Mouse (Mus musculus): ENCODE measurements around the gene Zfp260. TPM values are rescaled to one million over a fixed set of nuclear protein-coding genes. Genes with fewer than 3 reads are reported as not detected.

Zfp260 gene
- polyA plus RNA-seq (2014; fragmentation: Nextera tagmentation; extraction: Ambion mirVana): 91.8 and 115 TPM in 2 replicates

GRCm38 (mm10) chr7:30094646-30095429 is at the start of gene Zfp260:
Zfp260 (plus strand) TSS chr7:30094777.
- Histone ChIP-seq H3K9me3 (ENCODE audit: control insufficient read depth, low read length) (no peaks in the 10 kb centered on the region), H3K27me3 (replicated peaks; ENCODE audit: control insufficient read depth, insufficient read depth, low read length) (no peaks in the 10 kb centered on the region), H3K36me3 (ENCODE audit: control insufficient read depth, insufficient read depth, low read length) (peaks cover 14% of the 10 kb centered on the region), H3K4me3 (ENCODE audit: low read depth, low read length) (peak within 1 kb of the TSS; percentile 81), H3K4me2 (ENCODE audit: low read length) (peak within 1 kb of the TSS; percentile 78), H3K27ac (ENCODE audit: low read depth) (peak within 1 kb of the TSS; percentile 98), H3K4me1 (replicated peaks; ENCODE audit: control insufficient read depth, insufficient read depth, low read length) (peaks cover 7% of the 10 kb centered on the region; the same call in 1 of the 2 replicates), H3K9ac (ENCODE audit: low read length) (peak within 1 kb of the TSS; percentile 83)
- DNase-seq (ENCODE audit: low spot score) (peak; percentile 96), ATAC-seq (replicated peaks; ENCODE audit: low FRiP score, low TSS enrichment, low read depth) (peak; percentile 82)
- under 1% methylated on average over 26 of the region's 26 CpGs for WGBS

DNA sequence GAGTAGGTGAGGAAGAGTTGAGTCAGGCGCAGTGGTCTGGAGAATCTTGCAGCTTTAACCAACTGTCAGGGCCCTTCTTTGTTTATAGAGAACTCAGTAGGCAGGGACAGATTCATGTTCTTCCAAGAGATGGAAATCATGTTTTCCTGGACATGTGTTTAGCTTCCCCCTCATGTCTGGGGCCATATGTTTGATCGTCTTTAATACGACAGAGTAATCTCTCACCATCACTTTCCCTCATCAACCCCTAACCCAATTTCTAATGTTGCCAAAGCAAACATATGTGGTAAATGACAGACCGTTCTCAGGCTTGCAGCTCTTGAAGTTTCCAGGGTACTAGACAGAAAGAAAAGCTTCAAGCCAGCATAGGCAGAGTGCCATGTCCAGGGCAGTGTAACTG is 46.5 kb upstream of the Zfp260 start:
- H3K4me1 ChIP-seq (replicated peaks; ENCODE audit: control insufficient read depth, insufficient read depth, low read length): peaks cover 7% of the 10 kb centered on the region; the same call in 1 of the 2 replicates
- H3K4me2 ChIP-seq (ENCODE audit: low read length): no peak overlapping the region
- no peak overlapping the region for H3K27ac ChIP-seq (ENCODE audit: low read depth)
- H3K9ac ChIP-seq (ENCODE audit: low read length): no peak overlapping the region
- ATAC-seq (replicated peaks; ENCODE audit: low FRiP score, low TSS enrichment, low read depth) (no peak), DNase-seq (ENCODE audit: low spot score) (no peak)
- H3K36me3 ChIP-seq (ENCODE audit: control insufficient read depth, insufficient read depth, low read length): no peaks in the 10 kb centered on the region
- H3K27me3 ChIP-seq (replicated peaks; ENCODE audit: control insufficient read depth, insufficient read depth, low read length): no peaks in the 10 kb centered on the region
- H3K4me3 ChIP-seq (ENCODE audit: low read depth, low read length): no peak overlapping the region
- H3K9me3 ChIP-seq (ENCODE audit: control insufficient read depth, low read length): no peaks in the 10 kb centered on the region
- 81% methylated on average over 4 of the region's 4 CpGs for WGBS

GRCm38 (mm10) chr7:30050882-30051548 is 43.6 kb upstream of the Zfp260 start, which contains the start of gene Zfp14:
Zfp14 (minus strand) TSS chr7:30051380.
- Histone ChIP-seq H3K36me3 (ENCODE audit: control insufficient read depth, insufficient read depth, low read length) (0 out of 2 replicates have a peak, but pooled peaks cover 5% of the 10 kb centered on the region), H3K9ac (ENCODE audit: low read length) (peak within 1 kb of the TSS; percentile 61), H3K4me2 (ENCODE audit: low read length) (peak within 1 kb of the TSS; percentile 72), H3K27me3 (replicated peaks; ENCODE audit: control insufficient read depth, insufficient read depth, low read length) (no peaks in the 10 kb centered on the region), H3K4me3 (ENCODE audit: low read depth, low read length) (peak within 1 kb of the TSS; percentile 62), H3K4me1 (replicated peaks; ENCODE audit: control insufficient read depth, insufficient read depth, low read length) (peaks cover 7% of the 10 kb centered on the region; the same call in 1 of the 2 replicates), H3K9me3 (ENCODE audit: control insufficient read depth, low read length) (no peaks in the 10 kb centered on the region), H3K27ac (ENCODE audit: low read depth) (peak within 1 kb of the TSS; percentile 39; the same call in 1 of the 2 replicates)
- ATAC-seq (replicated peaks; ENCODE audit: low FRiP score, low TSS enrichment, low read depth): peak; percentile 97
- WGBS: under 1% methylated on average over 40 of the region's 40 CpGs
- DNase-seq (ENCODE audit: low spot score): peak; percentile 88

GRCm38 (mm10) chr7:30053591-30053990 is 41.0 kb upstream of the Zfp260 start:
- Histone ChIP-seq H3K9me3 (ENCODE audit: control insufficient read depth, low read length) (no peaks in the 10 kb centered on the region), H3K27me3 (replicated peaks; ENCODE audit: control insufficient read depth, insufficient read depth, low read length) (no peaks in the 10 kb centered on the region), H3K36me3 (ENCODE audit: control insufficient read depth, insufficient read depth, low read length) (peaks cover 17% of the 10 kb centered on the region), H3K4me2 (ENCODE audit: low read length) (no peak overlapping the region), H3K27ac (ENCODE audit: low read depth) (peak overlapping the region; percentile 22; the same call in 1 of the 2 replicates), H3K4me1 (replicated peaks; ENCODE audit: control insufficient read depth, insufficient read depth, low read length) (peaks cover 7% of the 10 kb centered on the region; the same call in 1 of the 2 replicates), H3K9ac (ENCODE audit: low read length) (no peak overlapping the region), H3K4me3 (ENCODE audit: low read depth, low read length) (no peak overlapping the region)
- no peak for DNase-seq (ENCODE audit: low spot score)
- 6% methylated on average over 3 of the region's 3 CpGs for WGBS
- no peak for ATAC-seq (replicated peaks; ENCODE audit: low FRiP score, low TSS enrichment, low read depth)

- Histone ChIP-seq H3K4me3 (ENCODE audit: low read depth, low read length) (no peak overlapping the region), H3K27me3 (replicated peaks; ENCODE audit: control insufficient read depth, insufficient read depth, low read length) (no peaks in the 10 kb centered on the region), H3K9me3 (ENCODE audit: control insufficient read depth, low read length) (no peaks in the 10 kb centered on the region), H3K36me3 (ENCODE audit: control insufficient read depth, insufficient read depth, low read length) (peaks cover 37% of the 10 kb centered on the region), H3K4me1 (replicated peaks; ENCODE audit: control insufficient read depth, insufficient read depth, low read length) (no peaks in the 10 kb centered on the region), H3K4me2 (ENCODE audit: low read length) (no peak overlapping the region), H3K27ac (ENCODE audit: low read depth) (no peak overlapping the region), H3K9ac (ENCODE audit: low read length) (no peak overlapping the region)
- ATAC-seq (replicated peaks; ENCODE audit: low FRiP score, low TSS enrichment, low read depth) (no peak), DNase-seq (ENCODE audit: low spot score) (no peak)
- 86% methylated on average over 6 of the region's 6 CpGs for WGBS
Measured at GRCm38 (mm10) chr7:30060341-30060740, 34.2 kb upstream of the Zfp260 start.

- Histone ChIP-seq H3K9ac (ENCODE audit: low read length) (no peak overlapping the region), H3K4me3 (ENCODE audit: low read depth, low read length) (no peak overlapping the region), H3K4me2 (ENCODE audit: low read length) (no peak overlapping the region), H3K4me1 (replicated peaks; ENCODE audit: control insufficient read depth, insufficient read depth, low read length) (no peaks in the 10 kb centered on the region), H3K9me3 (ENCODE audit: control insufficient read depth, low read length) (no peaks in the 10 kb centered on the region), H3K36me3 (ENCODE audit: control insufficient read depth, insufficient read depth, low read length) (peaks cover 31% of the 10 kb centered on the region), H3K27ac (ENCODE audit: low read depth) (no peak overlapping the region), H3K27me3 (replicated peaks; ENCODE audit: control insufficient read depth, insufficient read depth, low read length) (no peaks in the 10 kb centered on the region)
- ATAC-seq (replicated peaks; ENCODE audit: low FRiP score, low TSS enrichment, low read depth) (no peak), DNase-seq (ENCODE audit: low spot score) (no peak)
- WGBS: 91% methylated on average over 5 of the region's 5 CpGs
Measured at GRCm38 (mm10) chr7:30062478-30062877, 32.1 kb upstream of the Zfp260 start.

DNA sequence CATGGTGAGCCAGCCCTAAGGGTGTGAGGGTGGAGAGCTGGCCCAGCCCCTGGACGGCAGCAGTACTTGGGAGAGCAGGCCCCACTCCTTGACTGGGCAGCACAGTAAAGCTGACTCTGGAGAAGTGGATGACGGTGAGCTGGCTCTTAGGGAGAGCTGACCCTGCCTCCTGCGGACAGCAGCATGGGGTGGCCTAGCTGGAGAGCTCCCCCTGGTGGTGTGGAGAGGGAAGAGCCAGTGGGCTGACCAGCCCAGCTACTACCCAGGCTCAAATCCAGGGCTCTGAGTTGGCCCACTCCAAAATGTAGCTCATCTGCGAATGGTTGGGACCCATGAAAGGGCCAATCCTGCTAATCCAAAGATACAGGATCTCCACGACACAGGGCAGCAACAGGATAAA is 30.0 kb upstream of the Zfp260 start:
- ATAC-seq (replicated peaks; ENCODE audit: low FRiP score, low TSS enrichment, low read depth) (no peak), DNase-seq (ENCODE audit: low spot score) (no peak)
- no peaks in the 10 kb centered on the region for H3K27me3 ChIP-seq (replicated peaks; ENCODE audit: control insufficient read depth, insufficient read depth, low read length)
- no peaks in the 10 kb centered on the region for H3K9me3 ChIP-seq (ENCODE audit: control insufficient read depth, low read length)
- H3K36me3 ChIP-seq (ENCODE audit: control insufficient read depth, insufficient read depth, low read length): peaks cover 35% of the 10 kb centered on the region
- no peak overlapping the region for H3K27ac ChIP-seq (ENCODE audit: low read depth)
- no peak overlapping the region for H3K4me2 ChIP-seq (ENCODE audit: low read length)
- no peak overlapping the region for H3K9ac ChIP-seq (ENCODE audit: low read length)
- no peaks in the 10 kb centered on the region for H3K4me1 ChIP-seq (replicated peaks; ENCODE audit: control insufficient read depth, insufficient read depth, low read length)
- 81% methylated on average over 5 of the region's 5 CpGs for WGBS
- no peak overlapping the region for H3K4me3 ChIP-seq (ENCODE audit: low read depth, low read length)

GRCm38 (mm10) chr7:30072146-30073028 is 22.2 kb upstream of the Zfp260 start, which contains the start of gene Zfp82:
Zfp82 (minus strand) TSS chr7:30072900.
- Histone ChIP-seq H3K9ac (ENCODE audit: low read length) (peak within 1 kb of the TSS; percentile 63), H3K27me3 (replicated peaks; ENCODE audit: control insufficient read depth, insufficient read depth, low read length) (no peaks in the 10 kb centered on the region), H3K27ac (ENCODE audit: low read depth) (peak within 1 kb of the TSS; percentile 33; the same call in 1 of the 2 replicates), H3K36me3 (ENCODE audit: control insufficient read depth, insufficient read depth, low read length) (peaks cover 23% of the 10 kb centered on the region), H3K4me2 (ENCODE audit: low read length) (peak within 1 kb of the TSS; percentile 95), H3K4me3 (ENCODE audit: low read depth, low read length) (peak within 1 kb of the TSS; percentile 85), H3K4me1 (replicated peaks; ENCODE audit: control insufficient read depth, insufficient read depth, low read length) (no peaks in the 10 kb centered on the region; the same call in 1 of the 2 replicates), H3K9me3 (ENCODE audit: control insufficient read depth, low read length) (no peaks in the 10 kb centered on the region)
- under 1% methylated on average over 50 of the region's 50 CpGs for WGBS
- DNase-seq (ENCODE audit: low spot score): peak; percentile 85
- peak; percentile 91 for ATAC-seq (replicated peaks; ENCODE audit: low FRiP score, low TSS enrichment, low read depth)

Data from intestine, embryonic 14.5 days (tissue).